Mouse (Mus musculus): ENCODE results near the gene Zfyve21. TPM values are rescaled to one million over a fixed set of nuclear protein-coding genes. Genes with fewer than 3 reads are reported as not detected.

The Zfyve21 gene
- polyA plus RNA-seq (2014; fragmentation: Nextera tagmentation; extraction: Ambion mirVana), result 88.3 and 89.3 TPM in 2 replicates

DNA sequence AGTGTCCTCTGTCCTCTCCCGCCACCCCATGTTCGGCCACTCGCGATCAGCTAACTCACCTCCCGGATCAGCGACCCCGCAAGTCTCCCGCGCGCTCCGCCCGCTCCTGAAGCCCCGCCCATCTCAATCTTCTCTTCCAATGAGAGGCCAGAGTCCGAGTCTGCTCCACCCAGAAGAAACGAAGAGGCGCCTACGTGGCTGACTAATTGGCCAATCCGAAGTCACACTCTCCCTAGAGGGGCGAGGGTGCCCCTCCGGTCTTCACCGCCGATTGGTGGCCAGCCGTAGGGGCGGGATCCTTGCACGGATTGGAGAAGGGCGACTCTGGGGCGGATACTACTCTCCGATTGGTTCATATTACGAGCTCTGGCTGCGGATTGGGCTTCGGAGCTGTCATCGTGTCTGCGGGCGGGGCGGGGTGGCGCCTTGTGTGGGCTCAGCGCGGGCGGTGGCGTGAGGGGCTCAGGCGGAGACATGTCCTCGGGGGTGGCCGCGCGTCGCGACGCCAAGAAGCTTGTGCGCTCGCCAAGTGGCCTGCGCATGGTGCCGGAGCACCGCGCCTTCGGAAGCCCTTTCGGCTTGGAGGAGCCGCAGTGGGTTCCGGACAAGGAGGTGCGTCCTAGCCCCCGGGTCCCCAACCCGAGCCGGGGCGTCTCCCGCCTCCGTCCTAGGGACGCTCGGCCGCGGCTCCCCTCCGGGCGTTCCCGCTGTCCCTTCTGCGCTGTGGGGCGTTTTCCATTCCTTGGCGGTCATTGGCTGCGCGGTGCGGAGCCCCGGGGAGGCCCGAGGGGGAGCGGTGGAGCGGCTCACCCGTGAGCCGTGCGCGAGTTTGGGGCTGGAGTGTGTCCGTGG, at the start of gene Zfyve21, which contains the start of gene Xrcc3:
TSS of gene Zfyve21 (plus strand) at position 405 of the 852 bp plus-strand sequence.
TSS of gene Xrcc3 (minus strand) at position 108 of the 852 bp plus-strand sequence.
- peak within 1 kb of the TSS; percentile 88 for H3K4me2 ChIP-seq (ENCODE audit: low read length)
- peak; percentile 98 for ATAC-seq (ENCODE audit: insufficient number of reproducible peaks, insufficient read depth, low FRiP score, low read depth)
- H3K27me3 ChIP-seq (ENCODE audit: control insufficient read depth, insufficient read depth, low read length), result no peaks in the 10 kb centered on the region
- H3K4me3 ChIP-seq (ENCODE audit: control insufficient read depth in 1 of 2, insufficient read depth in 1 of 2, low read depth in 1 of 2, low read length in 2 of 2), result peak within 1 kb of the TSS; percentile 75 to 78
- peak within 1 kb of the TSS; percentile 79 for H3K9ac ChIP-seq (ENCODE audit: low read length)
- H3K4me1 ChIP-seq (ENCODE audit: control insufficient read depth in 2 of 2, insufficient read depth in 2 of 2, low read length in 2 of 2), result peaks cover 22 to 51% of the 10 kb centered on the region in 2 experiments
- peak within 1 kb of the TSS; percentile 76 to 92 for H3K27ac ChIP-seq (replicated peaks in 1 of 2; ENCODE audit: control insufficient read depth in 1 of 2, insufficient read depth in 1 of 2, low read depth in 2 of 2, low read length in 2 of 2)
- under 1% methylated on average over 87 of the region's 87 CpGs for WGBS
- no peaks in the 10 kb centered on the region for H3K9me3 ChIP-seq (ENCODE audit: control insufficient read depth, low read length)
- H3K36me3 ChIP-seq (ENCODE audit: control insufficient read depth, insufficient read depth, low read length), result peaks cover 5% of the 10 kb centered on the region; the same call in 1 of the 2 replicates

DNA sequence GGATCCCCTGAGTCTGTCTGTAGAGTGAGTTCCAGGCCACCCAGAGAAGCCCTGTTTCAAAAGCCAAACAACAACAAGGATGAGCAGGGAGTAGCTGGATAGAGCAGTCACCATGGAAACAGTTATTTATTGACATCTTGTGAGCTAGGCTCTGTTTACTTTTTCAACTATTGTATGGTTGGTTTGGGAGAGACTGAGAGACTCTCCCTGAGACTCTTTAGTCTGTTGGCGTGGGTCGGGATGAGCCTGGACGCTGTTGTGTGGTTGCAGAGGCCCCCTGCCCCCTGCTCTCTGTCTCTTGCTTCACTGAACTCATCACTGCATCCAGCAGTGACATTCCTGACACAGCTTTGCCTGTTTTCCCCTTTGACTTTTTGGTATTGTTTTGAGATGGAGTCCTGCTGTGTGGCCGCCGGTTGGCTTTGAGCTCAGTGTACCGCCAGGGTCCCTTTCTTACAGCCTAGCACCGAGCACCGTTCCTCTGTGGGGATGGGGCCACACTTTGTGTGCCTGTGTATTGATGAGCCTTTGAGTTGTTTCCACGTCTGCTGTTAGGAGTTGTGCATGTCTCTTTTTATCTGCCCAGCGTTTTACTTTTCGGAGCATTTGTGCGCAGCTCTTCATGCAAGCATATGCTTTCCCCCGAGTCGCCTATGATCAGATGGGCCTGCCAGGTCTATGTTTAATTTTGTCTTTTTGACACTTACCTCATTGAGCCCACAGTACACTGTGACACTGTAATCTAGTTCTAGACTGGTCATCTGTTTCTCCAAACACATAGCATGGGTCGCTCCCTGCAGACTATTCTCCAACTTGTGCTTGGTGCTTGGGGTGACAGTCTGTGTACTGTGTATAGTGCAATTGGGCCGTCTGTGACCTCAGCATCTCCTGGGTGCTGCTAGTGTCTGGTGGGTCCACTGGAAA, 47.4 kb upstream of the Zfyve21 start:
- ATAC-seq (ENCODE audit: insufficient number of reproducible peaks, insufficient read depth, low FRiP score, low read depth), result no peak
- Histone ChIP-seq H3K27ac (replicated peaks in 1 of 2; ENCODE audit: control insufficient read depth in 1 of 2, insufficient read depth in 1 of 2, low read depth in 2 of 2, low read length in 2 of 2) (peak overlapping the region; percentile 34 to 47; a peak in 3 of 4 replicates), H3K4me1 (ENCODE audit: control insufficient read depth in 2 of 2, insufficient read depth in 2 of 2, low read length in 2 of 2) (peaks cover 26 to 50% of the 10 kb centered on the region in 2 experiments), H3K36me3 (ENCODE audit: control insufficient read depth, insufficient read depth, low read length) (0 out of 2 replicates have a peak, but pooled peaks cover 7% of the 10 kb centered on the region), H3K9me3 (ENCODE audit: control insufficient read depth, low read length) (no peaks in the 10 kb centered on the region), H3K4me3 (ENCODE audit: control insufficient read depth in 1 of 2, insufficient read depth in 1 of 2, low read depth in 1 of 2, low read length in 2 of 2) (no peak overlapping the region), H3K4me2 (ENCODE audit: low read length) (peak overlapping the region; percentile 17), H3K9ac (ENCODE audit: low read length) (peak overlapping the region; percentile 22), H3K27me3 (ENCODE audit: control insufficient read depth, insufficient read depth, low read length) (no peaks in the 10 kb centered on the region)
- WGBS, result 47% methylated on average over 16 of the region's 16 CpGs

DNA sequence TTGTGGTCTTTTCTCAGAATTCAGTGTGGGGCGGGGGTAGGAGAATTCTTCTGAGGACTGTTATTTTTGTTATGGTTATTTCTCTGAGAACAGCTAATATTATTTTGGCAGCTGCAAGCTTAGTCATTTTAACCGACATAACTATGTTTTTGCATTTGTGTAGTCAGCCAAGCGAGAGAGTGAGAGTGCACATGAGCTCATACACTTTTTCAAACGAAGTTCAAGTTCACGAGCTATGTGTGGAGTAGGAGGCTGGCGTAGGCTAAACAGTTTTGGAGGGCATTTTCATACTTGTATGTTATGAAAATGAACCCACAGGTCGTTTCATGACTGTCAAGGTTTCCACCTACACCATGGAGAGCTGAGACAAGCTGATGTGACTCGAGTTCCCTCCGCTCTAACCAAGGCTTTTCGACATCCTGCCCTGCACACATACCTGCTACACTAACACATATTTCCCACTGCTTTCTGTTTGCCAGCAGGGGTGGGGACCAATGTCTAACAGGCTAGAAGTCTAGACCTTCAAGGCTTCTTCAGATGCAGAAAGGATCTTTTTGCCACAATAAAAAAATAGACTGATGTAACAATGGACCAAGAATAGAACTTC, 45.5 kb upstream of the Zfyve21 start:
- H3K27me3 ChIP-seq (ENCODE audit: control insufficient read depth, insufficient read depth, low read length), result no peaks in the 10 kb centered on the region
- H3K27ac ChIP-seq (replicated peaks in 1 of 2; ENCODE audit: control insufficient read depth in 1 of 2, insufficient read depth in 1 of 2, low read depth in 2 of 2, low read length in 2 of 2), result no peak overlapping the region
- H3K9me3 ChIP-seq (ENCODE audit: control insufficient read depth, low read length), result no peaks in the 10 kb centered on the region
- no peak for ATAC-seq (ENCODE audit: insufficient number of reproducible peaks, insufficient read depth, low FRiP score, low read depth)
- no peak overlapping the region for H3K4me2 ChIP-seq (ENCODE audit: low read length)
- H3K9ac ChIP-seq (ENCODE audit: low read length), result no peak overlapping the region
- H3K4me3 ChIP-seq (ENCODE audit: control insufficient read depth in 1 of 2, insufficient read depth in 1 of 2, low read depth in 1 of 2, low read length in 2 of 2), result no peak overlapping the region
- peaks cover 24 to 42% of the 10 kb centered on the region in 2 experiments for H3K4me1 ChIP-seq (ENCODE audit: control insufficient read depth in 2 of 2, insufficient read depth in 2 of 2, low read length in 2 of 2)
- 93% methylated on average over 10 of the region's 10 CpGs for WGBS
- H3K36me3 ChIP-seq (ENCODE audit: control insufficient read depth, insufficient read depth, low read length), result peaks cover 20% of the 10 kb centered on the region

DNA sequence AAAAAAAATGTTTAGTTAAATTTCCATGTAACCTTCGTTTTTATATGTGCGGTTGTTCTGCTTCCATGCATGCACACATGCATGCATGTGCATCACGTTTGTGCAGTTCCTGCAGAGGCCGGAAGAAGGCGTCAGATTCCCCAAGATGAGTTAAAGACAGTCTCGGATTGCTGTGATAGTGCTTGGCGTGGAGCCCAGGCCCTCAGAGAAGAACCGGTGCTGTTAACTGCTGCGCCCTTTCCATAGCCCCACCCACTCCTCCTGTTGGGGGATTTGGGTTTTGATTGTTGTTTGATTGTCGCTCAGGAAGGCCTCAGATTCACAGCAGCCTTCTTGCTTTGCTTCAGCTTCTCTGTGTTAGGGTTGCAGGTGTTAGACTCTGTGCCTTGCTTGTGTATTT, 44.7 kb upstream of the Zfyve21 start:
- Histone ChIP-seq H3K9me3 (ENCODE audit: control insufficient read depth, low read length) (no peaks in the 10 kb centered on the region), H3K4me2 (ENCODE audit: low read length) (0 out of 2 replicates have a peak overlapping the region, but pooled peaks have one; percentile 5), H3K9ac (ENCODE audit: low read length) (peak overlapping the region; percentile 49; the same call in 1 of the 2 replicates), H3K4me3 (ENCODE audit: control insufficient read depth in 1 of 2, insufficient read depth in 1 of 2, low read depth in 1 of 2, low read length in 2 of 2) (no peak overlapping the region), H3K36me3 (ENCODE audit: control insufficient read depth, insufficient read depth, low read length) (peaks cover 25% of the 10 kb centered on the region), H3K4me1 (ENCODE audit: control insufficient read depth in 2 of 2, insufficient read depth in 2 of 2, low read length in 2 of 2) (peaks cover 24 to 42% of the 10 kb centered on the region in 2 experiments), H3K27ac (replicated peaks in 1 of 2; ENCODE audit: control insufficient read depth in 1 of 2, insufficient read depth in 1 of 2, low read depth in 2 of 2, low read length in 2 of 2) (peak overlapping the region; percentile 46 to 77), H3K27me3 (ENCODE audit: control insufficient read depth, insufficient read depth, low read length) (no peaks in the 10 kb centered on the region)
- no peak for ATAC-seq (ENCODE audit: insufficient number of reproducible peaks, insufficient read depth, low FRiP score, low read depth)
- WGBS, result 20% methylated on average over 10 of the region's 10 CpGs

DNA sequence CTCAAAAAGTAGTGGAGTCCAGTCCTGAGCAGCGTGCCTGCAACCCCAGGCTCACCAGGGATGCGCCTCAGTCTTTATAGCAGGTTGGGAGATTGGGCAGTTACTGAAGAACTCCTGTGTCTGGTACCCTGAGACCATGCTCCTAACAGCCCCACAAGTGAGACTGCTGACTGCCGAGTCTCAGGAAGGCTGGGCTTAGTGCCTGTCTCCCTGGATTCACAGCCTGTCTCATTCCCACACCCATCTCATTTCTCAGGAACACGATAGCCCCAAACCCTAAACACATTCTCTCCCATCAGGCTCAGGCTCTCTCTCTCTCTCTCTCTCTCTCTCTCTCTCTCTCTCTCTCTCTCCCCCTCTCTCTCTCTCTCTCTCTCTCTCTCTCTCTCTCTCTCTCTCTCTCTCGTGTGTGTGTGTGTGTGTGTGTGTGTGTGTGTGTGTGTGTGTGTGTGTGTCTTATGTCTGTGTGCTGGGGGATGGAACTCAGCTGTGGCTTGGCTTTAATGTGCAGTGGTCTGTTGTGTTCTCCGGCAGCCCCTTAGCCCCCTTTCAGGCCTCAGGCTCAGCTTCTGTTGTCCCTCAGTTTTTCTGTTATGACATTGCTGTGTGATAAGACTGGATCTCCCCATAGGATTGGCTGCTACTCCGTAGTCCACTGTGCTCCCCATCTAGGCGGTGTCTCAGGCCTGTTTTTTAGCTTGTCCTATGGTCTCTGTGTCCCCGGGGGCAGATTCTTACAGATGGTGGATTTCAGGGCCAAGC, 44.0 kb upstream of the Zfyve21 start:
- Histone ChIP-seq H3K9ac (ENCODE audit: low read length) (peak overlapping the region; percentile 49; the same call in 1 of the 2 replicates), H3K4me1 (ENCODE audit: control insufficient read depth in 2 of 2, insufficient read depth in 2 of 2, low read length in 2 of 2) (peaks cover 24 to 42% of the 10 kb centered on the region in 2 experiments), H3K36me3 (ENCODE audit: control insufficient read depth, insufficient read depth, low read length) (peaks cover 32% of the 10 kb centered on the region), H3K27me3 (ENCODE audit: control insufficient read depth, insufficient read depth, low read length) (no peaks in the 10 kb centered on the region), H3K4me3 (ENCODE audit: control insufficient read depth in 1 of 2, insufficient read depth in 1 of 2, low read depth in 1 of 2, low read length in 2 of 2) (no peak overlapping the region), H3K4me2 (ENCODE audit: low read length) (0 out of 2 replicates have a peak overlapping the region, but pooled peaks have one; percentile 15), H3K27ac (replicated peaks in 1 of 2; ENCODE audit: control insufficient read depth in 1 of 2, insufficient read depth in 1 of 2, low read depth in 2 of 2, low read length in 2 of 2) (peak overlapping the region; percentile 46 to 77), H3K9me3 (ENCODE audit: control insufficient read depth, low read length) (no peaks in the 10 kb centered on the region)
- peak; percentile 14; the same call in 1 of the 2 replicates for ATAC-seq (ENCODE audit: insufficient number of reproducible peaks, insufficient read depth, low FRiP score, low read depth)
- 43% methylated on average over 9 of the region's 9 CpGs for WGBS

DNA sequence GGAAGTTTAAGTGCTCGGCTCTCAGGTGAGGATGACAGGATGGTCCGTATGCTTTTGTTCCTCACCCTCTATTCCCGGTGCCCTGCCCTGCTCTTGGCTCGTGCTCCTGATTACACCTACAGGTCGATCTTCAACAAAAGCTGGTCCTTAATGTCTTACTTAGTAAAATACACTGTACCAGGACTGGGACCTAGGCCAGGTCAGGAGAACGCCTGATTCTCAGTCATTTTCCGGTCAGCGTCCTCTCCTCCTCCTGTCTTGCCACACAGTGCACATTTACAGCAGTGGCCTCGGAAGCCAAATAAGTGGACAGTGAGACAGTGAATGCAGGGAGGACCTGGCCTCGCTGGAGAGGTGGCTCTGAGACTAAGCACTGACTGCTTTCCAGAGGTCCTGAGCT, 43.3 kb upstream of the Zfyve21 start:
- no peak for ATAC-seq (ENCODE audit: insufficient number of reproducible peaks, insufficient read depth, low FRiP score, low read depth)
- WGBS, result 85% methylated on average over 10 of the region's 10 CpGs
- Histone ChIP-seq H3K4me3 (ENCODE audit: control insufficient read depth in 1 of 2, insufficient read depth in 1 of 2, low read depth in 1 of 2, low read length in 2 of 2) (no peak overlapping the region), H3K4me2 (ENCODE audit: low read length) (no peak overlapping the region), H3K27me3 (ENCODE audit: control insufficient read depth, insufficient read depth, low read length) (no peaks in the 10 kb centered on the region), H3K9me3 (ENCODE audit: control insufficient read depth, low read length) (no peaks in the 10 kb centered on the region), H3K27ac (replicated peaks in 1 of 2; ENCODE audit: control insufficient read depth in 1 of 2, insufficient read depth in 1 of 2, low read depth in 2 of 2, low read length in 2 of 2) (peak overlapping the region in 1 of 2 experiments; percentile 35; a peak in 2 of 4 replicates), H3K9ac (ENCODE audit: low read length) (no peak overlapping the region), H3K36me3 (ENCODE audit: control insufficient read depth, insufficient read depth, low read length) (peaks cover 38% of the 10 kb centered on the region), H3K4me1 (ENCODE audit: control insufficient read depth in 2 of 2, insufficient read depth in 2 of 2, low read length in 2 of 2) (peaks cover 24 to 41% of the 10 kb centered on the region in 2 experiments)

Measured in heart, embryonic 14.5 days (tissue).